Mouse (Mus musculus) T-cell, adult 66 days (primary cell): Measurements from ENCODE around the gene Gje1. TPM values are rescaled to one million over a fixed set of nuclear protein-coding genes. Genes with fewer than 3 reads are reported as not detected.

Source experiments
- total RNA-seq, 2 experiments: library from RNA; stranded (reverse); gene quantifications; 3 replicates in 1 of 2; 4 replicates in 1 of 2; pipeline ENCODE4 v1.2.4; 2023

The Gje1 gene
- total RNA-seq: not detected

GRCm38 (mm10) chr10:14718114-14718513 lies at the start of gene Gje1:
Gje1 (minus strand) TSS chr10:14718214.

GRCm38 (mm10) chr10:14705072-14706066 lies 12.6 kb downstream of the Gje1 start, which contains the start of the genes Vta1 and Nmbr:
Vta1 (minus strand) TSS chr10:14705560.
Nmbr (plus strand) TSS chr10:14705591.

Other genes with a start within 250 kb of the Gje1 start
- not detected for gene Adgrg6, start 172.6 kb downstream of the Gje1 start, total RNA-seq
- 10 to 100 TPM; 40.7 to 47.7 TPM for gene Vta1, start 12.7 kb downstream of the Gje1 start, total RNA-seq
- not detected for gene Nmbr, start 12.6 kb downstream of the Gje1 start, total RNA-seq